Mouse (Mus musculus): Measurements from ENCODE around the gene Sun3.

DNA sequence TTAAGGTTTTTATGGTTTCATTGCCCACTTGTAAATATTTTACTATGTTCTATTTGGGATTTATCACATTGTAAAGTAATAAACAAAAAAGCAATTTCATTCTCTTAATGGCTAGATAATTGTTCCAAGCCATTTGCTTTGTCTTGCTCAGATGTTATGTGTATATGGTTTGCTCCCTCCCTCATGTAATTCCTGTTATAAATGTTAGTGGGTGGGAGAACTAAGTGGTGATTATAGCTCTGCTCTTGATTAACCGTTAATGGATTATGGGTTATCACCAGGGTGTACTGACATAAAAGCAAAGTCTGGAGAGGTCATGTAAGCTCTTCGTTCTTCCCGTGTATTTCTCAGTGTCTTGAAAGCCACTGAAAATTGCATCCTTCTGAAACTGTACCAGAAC is 34.1 kb downstream of the Sun3 start:
- no peak for TF ChIP-seq CTCF (IDR thresholded peaks at IDR 0.05; ENCODE audit: low read depth)
- no peak for TF ChIP-seq EP300 (IDR thresholded peaks at IDR 0.05; ENCODE audit: low read depth)
